Mouse (Mus musculus): ENCODE data around the gene Hist1h3b. TPM values are rescaled to one million over a fixed set of nuclear protein-coding genes. Genes with fewer than 3 reads are reported as not detected.

The Hist1h3b gene
- polyA plus RNA-seq, 1 experiment from 2014 or later, result 6.7 TPM

GRCm38 (mm10) chr13:23739069-23739921, 12.8 kb upstream of the Hist1h3b start:
- Histone ChIP-seq H3K4me2 (ENCODE audit: low read length) (peak overlapping the region; percentile 75), H3K36me3 (ENCODE audit: control insufficient read depth, insufficient read depth, low read length) (no peaks in the 10 kb centered on the region), H3K4me3 (ENCODE audit: control insufficient read depth in 1 of 2, insufficient read depth in 1 of 2, low read depth in 1 of 2, low read length in 2 of 2) (peak overlapping the region; percentile 51 to 86), H3K27ac (replicated peaks in 1 of 2; ENCODE audit: control insufficient read depth in 1 of 2, insufficient read depth in 1 of 2, low read depth in 2 of 2, low read length in 2 of 2) (peak overlapping the region; percentile 99), H3K4me1 (ENCODE audit: control insufficient read depth in 2 of 2, insufficient read depth in 2 of 2, low read length in 2 of 2) (peaks cover 0 to 19% of the 10 kb centered on the region in 2 experiments; a peak in 2 of 4 replicates), H3K9ac (ENCODE audit: low read length) (peak overlapping the region; percentile 95), H3K9me3 (ENCODE audit: control insufficient read depth, low read length) (no peaks in the 10 kb centered on the region), H3K27me3 (ENCODE audit: control insufficient read depth, insufficient read depth, low read length) (no peaks in the 10 kb centered on the region)
- under 1% methylated on average over 39 of the region's 39 CpGs for WGBS
- ATAC-seq (ENCODE audit: insufficient number of reproducible peaks, insufficient read depth, low FRiP score, low read depth), result peak; percentile 92

DNA sequence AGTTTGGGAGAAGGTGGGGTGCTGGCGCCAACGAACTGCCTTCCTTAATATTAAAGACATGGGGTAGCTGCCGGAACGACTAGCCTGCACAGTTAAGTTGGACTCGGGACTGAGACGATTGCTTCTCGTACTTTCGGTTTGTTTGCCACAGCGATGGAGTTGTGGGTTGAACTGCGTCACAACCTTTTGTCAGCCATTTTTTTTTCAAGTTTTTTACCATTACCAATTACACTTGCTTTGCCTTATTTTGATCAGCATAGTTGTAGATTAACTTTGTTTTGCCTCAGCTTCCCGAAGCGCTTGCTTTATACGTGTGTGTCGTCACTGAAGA, 12.2 kb upstream of the Hist1h3b start:
- ATAC-seq (ENCODE audit: insufficient number of reproducible peaks, insufficient read depth, low FRiP score, low read depth), result peak; percentile 10; the same call in 1 of the 2 replicates
- Histone ChIP-seq H3K9ac (ENCODE audit: low read length) (peak overlapping the region; percentile 95), H3K9me3 (ENCODE audit: control insufficient read depth, low read length) (no peaks in the 10 kb centered on the region), H3K27ac (replicated peaks in 1 of 2; ENCODE audit: control insufficient read depth in 1 of 2, insufficient read depth in 1 of 2, low read depth in 2 of 2, low read length in 2 of 2) (peak overlapping the region; percentile 99), H3K4me3 (ENCODE audit: control insufficient read depth in 1 of 2, insufficient read depth in 1 of 2, low read depth in 1 of 2, low read length in 2 of 2) (peak overlapping the region; percentile 51 to 86), H3K4me2 (ENCODE audit: low read length) (peak overlapping the region; percentile 75), H3K4me1 (ENCODE audit: control insufficient read depth in 2 of 2, insufficient read depth in 2 of 2, low read length in 2 of 2) (peaks cover 0 to 23% of the 10 kb centered on the region in 2 experiments; a peak in 2 of 4 replicates), H3K36me3 (ENCODE audit: control insufficient read depth, insufficient read depth, low read length) (no peaks in the 10 kb centered on the region), H3K27me3 (ENCODE audit: control insufficient read depth, insufficient read depth, low read length) (no peaks in the 10 kb centered on the region)
- WGBS, result under 1% methylated on average over 14 of the region's 14 CpGs

DNA sequence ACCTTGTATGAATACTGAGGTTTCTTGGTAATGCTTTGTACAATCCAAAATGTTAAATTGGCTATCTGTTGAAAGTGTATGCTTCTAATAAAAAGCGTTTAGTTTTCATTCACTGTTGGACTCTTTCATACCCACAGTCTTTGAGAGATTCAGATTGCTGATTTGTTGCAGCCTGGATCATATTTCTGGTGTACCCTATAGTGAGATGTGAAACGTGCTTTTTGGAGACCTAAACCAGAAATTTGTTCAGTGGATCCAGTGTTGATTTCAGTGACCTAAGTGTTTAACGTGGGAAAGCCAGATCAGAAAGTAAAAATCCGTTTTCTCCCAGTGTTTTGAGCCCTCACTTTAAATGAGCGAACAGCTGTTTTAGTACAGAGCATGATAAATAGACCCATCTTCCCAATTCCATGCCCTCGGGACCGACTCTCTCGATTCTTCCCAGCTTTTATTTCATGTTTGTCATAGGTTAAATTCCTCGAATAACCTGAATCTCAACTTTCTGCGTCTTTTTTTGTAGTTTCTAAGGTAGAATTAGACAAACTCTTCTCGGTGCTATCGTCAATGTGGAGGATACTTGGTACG, 11.7 kb upstream of the Hist1h3b start:
- no peak for ATAC-seq (ENCODE audit: insufficient number of reproducible peaks, insufficient read depth, low FRiP score, low read depth)
- peak overlapping the region; percentile 99 for H3K27ac ChIP-seq (replicated peaks in 1 of 2; ENCODE audit: control insufficient read depth in 1 of 2, insufficient read depth in 1 of 2, low read depth in 2 of 2, low read length in 2 of 2)
- peaks cover 0 to 23% of the 10 kb centered on the region in 2 experiments; a peak in 2 of 4 replicates for H3K4me1 ChIP-seq (ENCODE audit: control insufficient read depth in 2 of 2, insufficient read depth in 2 of 2, low read length in 2 of 2)
- 34% methylated on average over 13 of the region's 13 CpGs for WGBS
- H3K27me3 ChIP-seq (ENCODE audit: control insufficient read depth, insufficient read depth, low read length), result no peaks in the 10 kb centered on the region
- peak overlapping the region; percentile 51 to 86; a peak in 3 of 4 replicates for H3K4me3 ChIP-seq (ENCODE audit: control insufficient read depth in 1 of 2, insufficient read depth in 1 of 2, low read depth in 1 of 2, low read length in 2 of 2)
- H3K9me3 ChIP-seq (ENCODE audit: control insufficient read depth, low read length), result no peaks in the 10 kb centered on the region
- H3K4me2 ChIP-seq (ENCODE audit: low read length), result peak overlapping the region; percentile 75
- H3K36me3 ChIP-seq (ENCODE audit: control insufficient read depth, insufficient read depth, low read length), result no peaks in the 10 kb centered on the region
- H3K9ac ChIP-seq (ENCODE audit: low read length), result peak overlapping the region; percentile 95

- 63% methylated on average over 5 of the region's 5 CpGs for WGBS
- H3K27me3 ChIP-seq (ENCODE audit: control insufficient read depth, insufficient read depth, low read length), result no peaks in the 10 kb centered on the region
- no peak overlapping the region; the same call in 1 of the 2 replicates for H3K9ac ChIP-seq (ENCODE audit: low read length)
- no peaks in the 10 kb centered on the region for H3K36me3 ChIP-seq (ENCODE audit: control insufficient read depth, insufficient read depth, low read length)
- peak overlapping the region; percentile 75 for H3K4me2 ChIP-seq (ENCODE audit: low read length)
- H3K27ac ChIP-seq (replicated peaks in 1 of 2; ENCODE audit: control insufficient read depth in 1 of 2, insufficient read depth in 1 of 2, low read depth in 2 of 2, low read length in 2 of 2), result no peak overlapping the region
- H3K4me3 ChIP-seq (ENCODE audit: control insufficient read depth in 1 of 2, insufficient read depth in 1 of 2, low read depth in 1 of 2, low read length in 2 of 2), result peak overlapping the region in 1 of 2 experiments; percentile 51; a peak in 1 of 4 replicates
- no peak for ATAC-seq (ENCODE audit: insufficient number of reproducible peaks, insufficient read depth, low FRiP score, low read depth)
- peaks cover 0 to 23% of the 10 kb centered on the region in 2 experiments; a peak in 2 of 4 replicates for H3K4me1 ChIP-seq (ENCODE audit: control insufficient read depth in 2 of 2, insufficient read depth in 2 of 2, low read length in 2 of 2)
- no peaks in the 10 kb centered on the region for H3K9me3 ChIP-seq (ENCODE audit: control insufficient read depth, low read length)
These were observed 11.2 kb upstream of the Hist1h3b start for GRCm38 (mm10) chr13:23740910-23741309.

GRCm38 (mm10) chr13:23742007-23742406, 10.1 kb upstream of the Hist1h3b start:
- H3K9ac ChIP-seq (ENCODE audit: low read length), result no peak overlapping the region
- ATAC-seq (ENCODE audit: insufficient number of reproducible peaks, insufficient read depth, low FRiP score, low read depth), result no peak
- H3K4me2 ChIP-seq (ENCODE audit: low read length), result no peak overlapping the region
- H3K27ac ChIP-seq (replicated peaks in 1 of 2; ENCODE audit: control insufficient read depth in 1 of 2, insufficient read depth in 1 of 2, low read depth in 2 of 2, low read length in 2 of 2), result no peak overlapping the region
- no peak overlapping the region for H3K4me3 ChIP-seq (ENCODE audit: control insufficient read depth in 1 of 2, insufficient read depth in 1 of 2, low read depth in 1 of 2, low read length in 2 of 2)
- no peaks in the 10 kb centered on the region for H3K27me3 ChIP-seq (ENCODE audit: control insufficient read depth, insufficient read depth, low read length)
- peaks cover 0 to 24% of the 10 kb centered on the region in 2 experiments; a peak in 2 of 4 replicates for H3K4me1 ChIP-seq (ENCODE audit: control insufficient read depth in 2 of 2, insufficient read depth in 2 of 2, low read length in 2 of 2)
- H3K36me3 ChIP-seq (ENCODE audit: control insufficient read depth, insufficient read depth, low read length), result no peaks in the 10 kb centered on the region
- H3K9me3 ChIP-seq (ENCODE audit: control insufficient read depth, low read length), result no peaks in the 10 kb centered on the region

DNA sequence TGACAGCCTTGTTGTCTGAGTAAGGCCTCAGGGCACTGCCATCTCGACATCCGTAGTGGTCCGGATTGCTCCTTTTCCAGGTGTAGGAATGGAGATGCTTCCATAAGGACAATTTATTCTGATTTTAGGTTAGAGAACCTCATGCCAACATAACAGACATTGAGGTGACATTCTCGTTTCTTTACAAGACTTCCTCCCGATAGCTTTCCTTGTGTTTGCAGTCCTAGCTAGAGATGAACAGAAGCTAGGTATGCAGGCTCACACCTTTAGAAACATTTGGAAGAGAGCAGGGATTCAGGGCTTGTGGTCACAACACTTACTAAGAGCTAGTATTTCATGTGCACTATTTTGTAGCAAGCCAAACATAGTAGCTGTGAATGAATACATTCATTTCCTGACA, 8.9 kb upstream of the Hist1h3b start:
- no peaks in the 10 kb centered on the region for H3K27me3 ChIP-seq (ENCODE audit: control insufficient read depth, insufficient read depth, low read length)
- ATAC-seq (ENCODE audit: insufficient number of reproducible peaks, insufficient read depth, low FRiP score, low read depth), result no peak
- WGBS, result 83% methylated on average over 5 of the region's 5 CpGs
- H3K27ac ChIP-seq (replicated peaks in 1 of 2; ENCODE audit: control insufficient read depth in 1 of 2, insufficient read depth in 1 of 2, low read depth in 2 of 2, low read length in 2 of 2), result no peak overlapping the region; a peak in 1 of 4 replicates
- H3K9me3 ChIP-seq (ENCODE audit: control insufficient read depth, low read length), result no peaks in the 10 kb centered on the region
- no peak overlapping the region for H3K9ac ChIP-seq (ENCODE audit: low read length)
- H3K4me1 ChIP-seq (ENCODE audit: control insufficient read depth in 2 of 2, insufficient read depth in 2 of 2, low read length in 2 of 2), result peaks cover 0 to 31% of the 10 kb centered on the region in 2 experiments; a peak in 2 of 4 replicates
- H3K36me3 ChIP-seq (ENCODE audit: control insufficient read depth, insufficient read depth, low read length), result no peaks in the 10 kb centered on the region
- H3K4me3 ChIP-seq (ENCODE audit: control insufficient read depth in 1 of 2, insufficient read depth in 1 of 2, low read depth in 1 of 2, low read length in 2 of 2), result no peak overlapping the region
- H3K4me2 ChIP-seq (ENCODE audit: low read length), result no peak overlapping the region

GRCm38 (mm10) chr13:23743963-23744362, 8.1 kb upstream of the Hist1h3b start:
- 48% methylated on average over 4 of the region's 4 CpGs for WGBS
- Histone ChIP-seq H3K4me3 (ENCODE audit: control insufficient read depth in 1 of 2, insufficient read depth in 1 of 2, low read depth in 1 of 2, low read length in 2 of 2) (peak overlapping the region in 1 of 2 experiments; percentile 38; a peak in 2 of 4 replicates), H3K4me1 (ENCODE audit: control insufficient read depth in 2 of 2, insufficient read depth in 2 of 2, low read length in 2 of 2) (peaks cover 0 to 32% of the 10 kb centered on the region in 2 experiments; a peak in 2 of 4 replicates), H3K9ac (ENCODE audit: low read length) (peak overlapping the region; percentile 74), H3K36me3 (ENCODE audit: control insufficient read depth, insufficient read depth, low read length) (no peaks in the 10 kb centered on the region), H3K4me2 (ENCODE audit: low read length) (peak overlapping the region; percentile 77), H3K27me3 (ENCODE audit: control insufficient read depth, insufficient read depth, low read length) (no peaks in the 10 kb centered on the region), H3K27ac (replicated peaks in 1 of 2; ENCODE audit: control insufficient read depth in 1 of 2, insufficient read depth in 1 of 2, low read depth in 2 of 2, low read length in 2 of 2) (peak overlapping the region in 1 of 2 experiments; percentile 99; a peak in 1 of 4 replicates), H3K9me3 (ENCODE audit: control insufficient read depth, low read length) (no peaks in the 10 kb centered on the region)
- ATAC-seq (ENCODE audit: insufficient number of reproducible peaks, insufficient read depth, low FRiP score, low read depth), result no peak

All from heart, embryonic 14.5 days (tissue).